Mouse (Mus musculus) liver, embryonic 11.5 days (tissue): Measurements from ENCODE around the gene Poldip2. TPM values are rescaled to one million over a fixed set of nuclear protein-coding genes. Genes with fewer than 3 reads are reported as not detected.
"Not testable (repeated sequence)": the region's sequence is repeated elsewhere in the genome, so short reads cannot be mapped to it uniquely, and the experiment has no call there.

Experiments used
- ATAC-seq: fragments of 200-750 bp; cut with Nextera tagmentation; replicated peaks from 2 replicates; pipeline ENCODE4 v1.8.0; 2017; ENCODE audit warnings: moderate number of reproducible peaks, mild to moderate bottlenecking, moderate TSS enrichment, moderate library complexity; ENCODE audit not compliant: low FRiP score
- DNase-seq: peaks from one replicate; pipeline ENCODE4 v3.0.0-alpha.2; 2017; ENCODE audit warnings: low spot score
- H3K27ac ChIP-seq: fragments of 300-500 bp; sonication (generic); 2 replicates; pipeline ENCODE4 v1.5.1; 2014; ENCODE audit warnings: mild to moderate bottlenecking, low read depth, low read length, control low read depth
- H3K27me3 ChIP-seq: fragments of 300-500 bp; sonication (generic); replicated peaks from 2 replicates; pipeline ENCODE4 v1.6.1; 2014; ENCODE audit warnings: low read length, mixed read lengths; ENCODE audit not compliant: control insufficient read depth, insufficient read depth
- H3K36me3 ChIP-seq: fragments of 300-500 bp; sonication (generic); 2 replicates; pipeline ENCODE4 v1.6.1; 2014; ENCODE audit warnings: mild to moderate bottlenecking, low read length, moderate library complexity, mixed read lengths; ENCODE audit not compliant: control insufficient read depth, insufficient read depth
- H3K4me1 ChIP-seq: fragments of 300-500 bp; sonication (generic); replicated peaks from 2 replicates; pipeline ENCODE4 v1.6.1; 2014; ENCODE audit warnings: low read length, mixed read lengths; ENCODE audit not compliant: control insufficient read depth, insufficient read depth
- H3K4me2 ChIP-seq: fragments of 300-500 bp; sonication (generic); 2 replicates; pipeline ENCODE4 v1.6.1; 2014; ENCODE audit warnings: mild to moderate bottlenecking, control low read depth, moderate library complexity
- H3K4me3 ChIP-seq: fragments of 300-500 bp; sonication (generic); 2 replicates; pipeline ENCODE4 v1.5.1; 2014; ENCODE audit warnings: low read depth, low read length, control low read depth
- H3K9ac ChIP-seq: fragments of 300-500 bp; sonication (generic); 2 replicates; pipeline ENCODE4 v1.6.1; 2014; ENCODE audit warnings: low read depth, low read length, control low read depth
- H3K9me3 ChIP-seq: fragments of 300-500 bp; sonication (generic); 2 replicates; pipeline ENCODE4 v1.6.1; 2016; ENCODE audit warnings: low read length, inconsistent platforms, mixed read lengths; ENCODE audit not compliant: control insufficient read depth
- WGBS: fragments of 180-500 bp; shearing (Covaris S2); extraction: QIAGEN DNeasy Blood & Tissue Kit; methylation state at CpG from one replicate; pipeline ENCODE4 v1.1.7; 2014; 5-methylcytosine and 5-hydroxymethylcytosine counted together
- polyA plus RNA-seq: library from polyadenylated mRNA; unstranded; fragments of >200 nt; fragmentation: Nextera tagmentation; extraction: Ambion mirVana; gene quantifications from 2 replicates; pipeline ENCODE4 v1.2.1, GENCODE M21; 2014

The Poldip2 gene
- polyA plus RNA-seq, 1 experiment from 2014 or later: 151 TPM

- Histone ChIP-seq H3K36me3 (peaks cover 16% of the 10 kb centered on the region), H3K9me3 (no peaks in the 10 kb centered on the region), H3K27ac (no peak overlapping the region; the same call in 1 of the 2 replicates), H3K4me2 (no peak overlapping the region), H3K9ac (no peak overlapping the region), H3K4me1 (peaks cover 10% of the 10 kb centered on the region; the same call in 1 of the 2 replicates), H3K27me3 (no peaks in the 10 kb centered on the region), H3K4me3 (no peak overlapping the region)
- 69% methylated on average over 6 of the region's 6 CpGs for WGBS
- ATAC-seq (no peak), DNase-seq (no peak)
These were observed 19.1 kb downstream of the Poldip2 start for GRCm38 (mm10) chr11:78531046-78531445.

GRCm38 (mm10) chr11:78531515-78531914, 19.5 kb downstream of the Poldip2 start:
- H3K4me1 ChIP-seq, H3K4me2 ChIP-seq, ATAC-seq, DNase-seq, H3K27ac ChIP-seq, H3K9ac ChIP-seq, H3K9me3 ChIP-seq, H3K27me3 ChIP-seq, H3K4me3 ChIP-seq: not testable (repeated sequence)
- 84% methylated on average over 10 of the region's 10 CpGs for WGBS
- peaks cover 16% of the 10 kb centered on the region for H3K36me3 ChIP-seq

GRCm38 (mm10) chr11:78534516-78534915, 22.5 kb downstream of the Poldip2 start:
- H3K27me3 ChIP-seq: no peaks in the 10 kb centered on the region
- WGBS: 83% methylated on average over 4 of the region's 4 CpGs
- H3K4me1 ChIP-seq: peaks cover 19% of the 10 kb centered on the region; the same call in 1 of the 2 replicates
- no peak overlapping the region for H3K9ac ChIP-seq
- peak overlapping the region; percentile 94 for H3K4me2 ChIP-seq
- no peak overlapping the region for H3K27ac ChIP-seq
- DNase-seq (no peak), ATAC-seq (no peak)
- H3K9me3 ChIP-seq: no peaks in the 10 kb centered on the region
- H3K4me3 ChIP-seq: peak overlapping the region; percentile 83; the same call in 1 of the 2 replicates
- peaks cover 9% of the 10 kb centered on the region for H3K36me3 ChIP-seq

DNA sequence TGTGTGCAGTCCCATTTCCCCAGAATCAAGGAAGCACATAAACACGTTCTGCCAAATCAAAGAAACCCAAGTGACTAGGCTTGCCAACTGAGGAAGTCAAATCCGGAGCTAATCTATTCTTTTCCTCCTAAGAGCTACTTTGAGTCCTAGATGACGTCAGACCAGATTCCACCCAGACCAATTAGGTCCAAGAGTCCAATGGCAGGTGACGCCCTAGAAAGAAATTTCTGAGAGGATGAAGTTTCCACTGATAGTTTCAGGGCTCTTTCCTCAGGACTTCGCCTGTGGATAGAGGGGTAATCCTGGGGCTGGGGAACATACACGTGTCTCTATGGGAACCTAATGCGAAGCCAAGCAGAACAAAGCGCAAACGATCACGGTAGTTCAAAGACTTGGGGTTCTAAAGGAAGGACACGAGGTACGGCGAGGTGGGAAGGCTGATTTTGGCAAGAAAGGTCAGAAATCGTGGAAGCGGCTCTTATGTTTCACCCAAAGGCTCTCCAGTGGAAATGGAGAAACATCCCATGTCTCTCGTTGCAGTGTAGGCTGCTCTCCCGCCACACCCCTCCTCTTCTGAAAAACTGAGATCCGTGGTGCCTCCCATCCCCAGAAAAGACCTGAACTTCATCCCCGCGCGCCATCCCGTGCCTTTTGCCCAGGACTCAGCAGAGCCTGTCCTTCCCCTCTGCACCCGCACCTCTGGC, 23.5 kb downstream of the Poldip2 start:
- DNase-seq: peak; percentile 42

DNA sequence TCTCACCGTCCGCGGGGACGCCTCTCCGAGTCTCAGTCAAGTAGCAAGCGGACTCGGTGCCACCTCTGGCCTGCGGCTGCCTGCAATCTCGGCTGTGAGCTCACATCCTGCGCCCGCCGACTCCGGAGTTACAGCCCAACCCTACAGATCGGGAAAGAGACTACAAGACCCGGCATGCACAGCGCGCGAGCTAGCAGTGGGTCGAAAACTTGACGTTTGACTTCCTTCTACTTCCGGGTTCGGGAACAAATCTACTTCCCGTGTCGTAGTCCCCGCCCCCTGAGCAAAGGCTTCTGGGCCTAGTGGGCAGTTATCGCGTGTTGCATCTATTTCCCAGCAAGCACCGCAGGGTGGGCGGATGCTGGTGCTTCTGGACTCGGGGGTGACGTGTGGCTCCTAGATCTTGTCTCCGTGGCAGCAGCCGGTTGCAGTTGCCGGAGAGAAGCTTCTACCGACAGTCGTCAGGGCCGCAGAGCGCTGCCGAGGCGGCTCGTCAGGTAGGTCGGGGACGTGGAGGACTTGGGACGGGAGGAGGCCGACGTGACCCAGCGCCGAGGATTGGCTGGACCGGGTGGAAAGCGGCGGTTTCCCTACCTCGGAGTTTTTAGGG, 24.2 kb downstream of the Poldip2 start, which contains the start of the genes Tnfaip1 and Ift20:
Tnfaip1 (minus strand) TSS at position 253 of the 610 bp plus-strand sequence.
Ift20 (plus strand) TSS at position 282 of the 610 bp plus-strand sequence.
- peak within 1 kb of the TSS; percentile 83 for H3K4me3 ChIP-seq
- peaks cover 8% of the 10 kb centered on the region for H3K36me3 ChIP-seq
- DNase-seq (peak; percentile 96), ATAC-seq (peak; percentile 97)
- peak within 1 kb of the TSS; percentile 94 for H3K4me2 ChIP-seq
- under 1% methylated on average over 52 of the region's 52 CpGs for WGBS
- H3K27ac ChIP-seq: peak within 1 kb of the TSS; percentile 81
- no peaks in the 10 kb centered on the region for H3K27me3 ChIP-seq
- no peaks in the 10 kb centered on the region for H3K9me3 ChIP-seq
- peak within 1 kb of the TSS; percentile 93 for H3K9ac ChIP-seq
- H3K4me1 ChIP-seq: peaks cover 19% of the 10 kb centered on the region; the same call in 1 of the 2 replicates

More for the DNA sequence above, 23.5 kb downstream of the Poldip2 start:
- Histone ChIP-seq H3K4me2 (peak overlapping the region; percentile 94), H3K4me3 (peak overlapping the region; percentile 83), H3K9me3 (no peaks in the 10 kb centered on the region), H3K27ac (peak overlapping the region; percentile 72), H3K27me3 (no peaks in the 10 kb centered on the region), H3K9ac (peak overlapping the region; percentile 60), H3K4me1 (peaks cover 19% of the 10 kb centered on the region; the same call in 1 of the 2 replicates), H3K36me3 (peaks cover 5% of the 10 kb centered on the region; the same call in 1 of the 2 replicates)
- WGBS: under 1% methylated on average over 23 of the region's 23 CpGs
- no peak for ATAC-seq

- no peak for DNase-seq
- WGBS: 2% methylated on average over 14 of the region's 14 CpGs
- ATAC-seq: peak; percentile 2; the same call in 1 of the 2 replicates
- peak overlapping the region; percentile 93 for H3K9ac ChIP-seq
- peak overlapping the region; percentile 81 for H3K27ac ChIP-seq
- H3K36me3 ChIP-seq: peaks cover 8% of the 10 kb centered on the region
- peak overlapping the region; percentile 94 for H3K4me2 ChIP-seq
- H3K4me3 ChIP-seq: peak overlapping the region; percentile 83
- H3K27me3 ChIP-seq: no peaks in the 10 kb centered on the region
- no peaks in the 10 kb centered on the region for H3K9me3 ChIP-seq
- peaks cover 19% of the 10 kb centered on the region; the same call in 1 of the 2 replicates for H3K4me1 ChIP-seq
These were observed 24.7 kb downstream of the Poldip2 start for GRCm38 (mm10) chr11:78536690-78537084.

- DNase-seq (no peak), ATAC-seq (no peak)
- Histone ChIP-seq H3K27ac (no peak overlapping the region), H3K4me2 (no peak overlapping the region), H3K27me3 (no peaks in the 10 kb centered on the region), H3K9me3 (no peaks in the 10 kb centered on the region), H3K36me3 (peaks cover 18% of the 10 kb centered on the region), H3K4me1 (peaks cover 15% of the 10 kb centered on the region), H3K4me3 (no peak overlapping the region), H3K9ac (no peak overlapping the region)
- 87% methylated on average over 3 of the region's 3 CpGs for WGBS
These were observed 28.4 kb downstream of the Poldip2 start for GRCm38 (mm10) chr11:78540358-78540757.

DNA sequence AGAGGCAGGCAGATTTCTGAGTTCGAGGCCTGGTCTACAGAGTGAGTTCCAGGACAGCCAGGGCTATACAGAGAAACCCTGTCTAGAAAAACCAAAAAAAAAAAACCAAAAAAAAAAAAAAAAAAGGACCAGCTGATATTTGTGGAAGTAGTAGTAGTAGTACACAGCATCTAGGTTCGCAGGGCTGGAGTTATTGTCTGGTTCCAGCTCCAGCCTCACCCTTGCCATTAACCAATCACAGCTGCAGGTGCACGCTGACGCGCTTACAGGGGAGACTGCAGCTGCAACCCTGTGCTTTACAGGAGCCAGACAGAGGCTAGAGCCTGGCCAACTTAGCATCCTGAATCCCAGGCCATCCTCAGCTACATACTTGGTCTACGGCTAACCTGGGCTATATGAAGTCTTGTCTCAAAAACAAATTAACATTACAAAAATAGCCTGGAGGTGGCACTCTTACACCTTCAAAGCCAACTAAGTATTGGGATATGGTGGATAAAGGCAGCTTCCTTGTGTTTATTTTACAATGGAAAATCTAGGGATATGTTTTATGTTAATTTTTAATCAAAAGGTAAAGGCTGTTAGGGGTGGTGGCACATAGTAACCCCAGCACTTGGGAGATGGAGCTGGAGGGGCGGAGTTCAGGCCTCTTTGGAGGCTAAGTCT, 32.6 kb downstream of the Poldip2 start:
- Histone ChIP-seq H3K4me1 (peaks cover 20% of the 10 kb centered on the region), H3K27me3 (no peaks in the 10 kb centered on the region), H3K4me2 (no peak overlapping the region), H3K9me3 (no peaks in the 10 kb centered on the region), H3K36me3 (peaks cover 15% of the 10 kb centered on the region), H3K27ac (no peak overlapping the region), H3K9ac (no peak overlapping the region), H3K4me3 (no peak overlapping the region)
- WGBS: 89% methylated on average over 7 of the region's 7 CpGs
- DNase-seq (no peak), ATAC-seq (no peak)
